Mouse (Mus musculus): ENCODE data around the gene Sufu. TPM values are rescaled to one million over a fixed set of nuclear protein-coding genes. Genes with fewer than 3 reads are reported as not detected.
A peak's percentile ranks its signal among the peaks of the same experiment; 100 is the strongest.

Gene Sufu
- polyA plus RNA-seq, 1 experiment from 2014 or later = 15.2 TPM

DNA sequence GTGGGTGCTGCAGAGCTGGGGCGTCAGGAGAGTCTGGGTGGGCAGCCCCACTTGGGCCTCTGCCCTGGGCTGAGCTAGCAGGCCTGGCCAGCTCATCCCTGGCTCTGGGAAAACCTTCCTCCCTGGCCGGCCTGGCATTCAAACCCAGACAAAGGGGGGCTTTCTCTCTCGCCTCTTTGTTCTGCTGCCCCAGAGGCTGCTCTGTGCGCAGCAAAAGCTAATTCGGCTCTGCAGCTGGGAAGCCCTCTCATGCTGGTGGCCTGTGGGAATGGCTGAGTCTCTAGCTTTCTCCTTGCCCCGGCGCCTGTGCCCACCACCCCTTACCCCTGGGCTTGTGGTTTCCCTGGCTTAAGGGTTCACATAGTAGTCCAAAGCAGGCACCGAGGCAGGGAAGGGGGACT, 110.5 kb downstream of the Sufu start:
- Histone ChIP-seq H3K36me3 (peaks cover 23% of the 10 kb centered on the region; the same call in 1 of the 2 replicates), H3K4me1 (replicated peaks) (peaks cover 76% of the 10 kb centered on the region), H3K4me2 (peak overlapping the region; percentile 95; the same call in 1 of the 2 replicates), H3K4me3 (no peak overlapping the region), H3K9me3 (replicated peaks) (no peaks in the 10 kb centered on the region), H3K27me3 (no peaks in the 10 kb centered on the region), H3K27ac (peak overlapping the region; percentile 10; the same call in 1 of the 2 replicates), H3K9ac (peak overlapping the region; percentile 27; the same call in 1 of the 2 replicates)
- no peak for ATAC-seq (replicated peaks; ENCODE audit: insufficient number of reproducible peaks, insufficient read depth, low FRiP score, low read depth)
- 69% methylated on average over 8 of the region's 8 CpGs for WGBS

DNA sequence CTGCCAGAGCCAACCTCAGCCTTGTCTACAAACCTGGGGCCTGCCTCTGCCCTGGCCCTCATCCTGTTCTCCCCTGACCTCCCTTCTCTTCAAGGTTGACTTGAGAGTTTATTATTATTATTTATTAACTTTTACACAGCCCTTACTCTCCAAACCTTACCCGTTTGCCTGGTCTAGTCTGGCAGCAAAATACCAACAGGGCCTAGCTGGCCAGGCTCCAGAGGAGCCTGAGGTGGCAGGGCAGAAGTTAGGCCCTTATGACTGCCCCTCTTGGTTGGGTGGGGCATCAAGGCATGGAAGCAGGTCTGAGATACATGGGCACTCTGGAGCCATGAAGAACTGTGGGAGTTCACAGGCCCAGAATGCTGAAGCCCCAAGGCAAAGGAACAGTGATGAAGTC, 111.1 kb downstream of the Sufu start:
- 68% methylated on average over 1 of the region's 1 CpGs for WGBS
- H3K9me3 ChIP-seq (replicated peaks) = no peaks in the 10 kb centered on the region
- no peak for ATAC-seq (replicated peaks; ENCODE audit: insufficient number of reproducible peaks, insufficient read depth, low FRiP score, low read depth)
- H3K4me2 ChIP-seq = no peak overlapping the region
- peaks cover 30% of the 10 kb centered on the region for H3K36me3 ChIP-seq
- H3K27me3 ChIP-seq = no peaks in the 10 kb centered on the region
- H3K9ac ChIP-seq = 0 out of 2 replicates have a peak overlapping the region, but pooled peaks have one; percentile 10
- no peak overlapping the region for H3K4me3 ChIP-seq
- 0 out of 2 replicates have a peak overlapping the region, but pooled peaks have one; percentile 15 for H3K27ac ChIP-seq
- H3K4me1 ChIP-seq (replicated peaks) = peaks cover 76% of the 10 kb centered on the region

DNA sequence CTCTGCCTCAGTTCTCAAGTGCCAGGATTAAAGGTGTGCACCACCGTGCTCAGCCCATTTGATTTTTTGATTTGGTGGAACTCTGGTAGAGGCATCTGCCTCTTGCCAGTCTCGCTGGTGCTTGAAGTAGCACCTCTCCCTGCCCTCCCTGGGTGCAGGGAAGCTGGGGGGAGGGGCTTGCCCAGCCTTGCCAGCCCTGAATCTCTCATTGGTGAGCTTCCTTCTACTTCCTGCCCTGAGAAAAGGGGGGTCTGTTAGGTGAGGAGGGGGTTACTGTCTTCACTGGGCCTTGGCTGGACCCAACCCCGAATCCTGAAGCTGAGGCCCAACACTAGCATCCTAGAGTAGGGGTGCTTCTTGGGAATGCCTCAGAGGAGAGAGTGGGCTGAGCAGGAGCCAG, 112.0 kb downstream of the Sufu start:
- 68% methylated on average over 3 of the region's 3 CpGs for WGBS
- Histone ChIP-seq H3K27me3 (no peaks in the 10 kb centered on the region), H3K36me3 (peaks cover 39% of the 10 kb centered on the region), H3K4me3 (no peak overlapping the region), H3K9ac (no peak overlapping the region), H3K4me2 (no peak overlapping the region), H3K27ac (no peak overlapping the region), H3K9me3 (replicated peaks) (no peaks in the 10 kb centered on the region), H3K4me1 (replicated peaks) (peaks cover 76% of the 10 kb centered on the region)
- no peak for ATAC-seq (replicated peaks; ENCODE audit: insufficient number of reproducible peaks, insufficient read depth, low FRiP score, low read depth)

DNA sequence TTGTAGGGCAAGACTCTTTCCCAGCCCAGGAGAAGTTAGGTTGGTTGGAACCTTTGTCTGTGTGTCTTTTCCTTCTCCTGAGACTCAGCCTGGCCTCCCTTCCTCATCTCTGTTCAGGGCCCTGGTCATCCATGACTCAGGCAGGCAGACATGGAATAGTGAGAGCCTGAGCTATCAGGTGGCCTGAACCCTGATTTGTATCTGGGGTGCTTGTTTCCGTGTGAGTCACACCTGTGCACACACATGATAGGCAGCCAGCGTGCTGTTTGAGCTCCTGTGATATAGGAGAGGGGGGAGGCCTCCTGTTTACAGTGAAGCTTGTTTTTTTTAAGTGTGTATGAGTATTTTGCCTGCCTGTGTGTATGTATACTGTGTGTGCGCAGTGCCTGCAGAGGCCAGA, 112.5 kb downstream of the Sufu start:
- Histone ChIP-seq H3K4me3 (no peak overlapping the region), H3K36me3 (peaks cover 43% of the 10 kb centered on the region), H3K27ac (no peak overlapping the region), H3K9me3 (replicated peaks) (no peaks in the 10 kb centered on the region), H3K9ac (no peak overlapping the region), H3K4me2 (no peak overlapping the region), H3K27me3 (no peaks in the 10 kb centered on the region), H3K4me1 (replicated peaks) (peaks cover 76% of the 10 kb centered on the region)
- 75% methylated on average over 3 of the region's 3 CpGs for WGBS
- no peak for ATAC-seq (replicated peaks; ENCODE audit: insufficient number of reproducible peaks, insufficient read depth, low FRiP score, low read depth)

DNA sequence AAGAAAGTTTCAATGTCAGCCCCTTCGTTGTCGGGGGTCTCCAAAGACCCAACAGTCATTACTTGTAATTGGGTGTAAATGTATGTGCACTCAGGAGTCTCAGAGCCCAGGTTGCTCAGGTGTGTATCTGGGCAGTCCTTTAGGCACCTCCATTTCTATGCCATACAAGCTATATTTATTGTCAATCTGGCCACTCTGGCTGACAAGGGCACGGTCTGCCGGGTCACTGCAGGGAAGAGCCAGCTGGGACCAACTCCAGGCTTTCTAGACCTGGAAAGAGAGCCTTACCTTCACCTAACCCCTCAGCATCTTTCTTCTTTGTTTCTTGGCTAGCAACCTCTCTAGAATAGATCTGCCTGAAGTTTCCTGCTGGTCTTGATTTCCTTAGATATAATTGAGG, 113.0 kb downstream of the Sufu start:
- Histone ChIP-seq H3K27ac (peak overlapping the region; percentile 53), H3K9me3 (replicated peaks) (no peaks in the 10 kb centered on the region), H3K9ac (no peak overlapping the region), H3K36me3 (peaks cover 49% of the 10 kb centered on the region), H3K27me3 (no peaks in the 10 kb centered on the region), H3K4me3 (no peak overlapping the region), H3K4me1 (replicated peaks) (peaks cover 71% of the 10 kb centered on the region), H3K4me2 (no peak overlapping the region)
- ATAC-seq (replicated peaks; ENCODE audit: insufficient number of reproducible peaks, insufficient read depth, low FRiP score, low read depth) = no peak
- 65% methylated on average over 4 of the region's 4 CpGs for WGBS

GRCm38 (mm10) chr19:46510401-46510800, 113.7 kb downstream of the Sufu start:
- peaks cover 55% of the 10 kb centered on the region for H3K36me3 ChIP-seq
- H3K9me3 ChIP-seq (replicated peaks) = no peaks in the 10 kb centered on the region
- no peak overlapping the region for H3K4me2 ChIP-seq
- no peak for ATAC-seq (replicated peaks; ENCODE audit: insufficient number of reproducible peaks, insufficient read depth, low FRiP score, low read depth)
- no peak overlapping the region for H3K4me3 ChIP-seq
- H3K4me1 ChIP-seq (replicated peaks) = peaks cover 64% of the 10 kb centered on the region
- H3K9ac ChIP-seq = no peak overlapping the region
- 31% methylated on average over 5 of the region's 5 CpGs for WGBS
- H3K27me3 ChIP-seq = no peaks in the 10 kb centered on the region
- peak overlapping the region; percentile 53 for H3K27ac ChIP-seq

GRCm38 (mm10) chr19:46510824-46511223, 114.1 kb downstream of the Sufu start:
- WGBS = 49% methylated on average over 3 of the region's 3 CpGs
- H3K27ac ChIP-seq = peak overlapping the region; percentile 53
- H3K36me3 ChIP-seq = peaks cover 56% of the 10 kb centered on the region
- ATAC-seq (replicated peaks; ENCODE audit: insufficient number of reproducible peaks, insufficient read depth, low FRiP score, low read depth) = no peak
- H3K9me3 ChIP-seq (replicated peaks) = no peaks in the 10 kb centered on the region
- peaks cover 60% of the 10 kb centered on the region for H3K4me1 ChIP-seq (replicated peaks)
- no peak overlapping the region for H3K4me2 ChIP-seq
- H3K27me3 ChIP-seq = no peaks in the 10 kb centered on the region
- no peak overlapping the region for H3K9ac ChIP-seq
- no peak overlapping the region for H3K4me3 ChIP-seq

GRCm38 (mm10) chr19:46511263-46511662, 114.6 kb downstream of the Sufu start:
- H3K4me1 ChIP-seq (replicated peaks) = peaks cover 56% of the 10 kb centered on the region
- H3K9ac ChIP-seq = no peak overlapping the region
- H3K9me3 ChIP-seq (replicated peaks) = no peaks in the 10 kb centered on the region
- H3K4me3 ChIP-seq = no peak overlapping the region
- ATAC-seq (replicated peaks; ENCODE audit: insufficient number of reproducible peaks, insufficient read depth, low FRiP score, low read depth) = no peak
- peak overlapping the region; percentile 53 for H3K27ac ChIP-seq
- no peaks in the 10 kb centered on the region for H3K27me3 ChIP-seq
- H3K36me3 ChIP-seq = peaks cover 56% of the 10 kb centered on the region
- WGBS = 70% methylated on average over 10 of the region's 10 CpGs
- no peak overlapping the region for H3K4me2 ChIP-seq

- WGBS = 79% methylated on average over 12 of the region's 12 CpGs
- Histone ChIP-seq H3K4me3 (no peak overlapping the region), H3K27me3 (no peaks in the 10 kb centered on the region), H3K27ac (no peak overlapping the region), H3K36me3 (peaks cover 47% of the 10 kb centered on the region), H3K9me3 (replicated peaks) (no peaks in the 10 kb centered on the region), H3K4me2 (no peak overlapping the region), H3K9ac (no peak overlapping the region), H3K4me1 (replicated peaks) (peaks cover 53% of the 10 kb centered on the region)
- no peak for ATAC-seq (replicated peaks; ENCODE audit: insufficient number of reproducible peaks, insufficient read depth, low FRiP score, low read depth)
These were observed 117.7 kb downstream of the Sufu start for GRCm38 (mm10) chr19:46514387-46514786.

- peaks cover 47% of the 10 kb centered on the region for H3K4me1 ChIP-seq (replicated peaks)
- no peak overlapping the region for H3K27ac ChIP-seq
- H3K9ac ChIP-seq = no peak overlapping the region
- H3K4me2 ChIP-seq = no peak overlapping the region
- peaks cover 47% of the 10 kb centered on the region for H3K36me3 ChIP-seq
- no peak for ATAC-seq (replicated peaks; ENCODE audit: insufficient number of reproducible peaks, insufficient read depth, low FRiP score, low read depth)
- H3K27me3 ChIP-seq = no peaks in the 10 kb centered on the region
- no peak overlapping the region for H3K4me3 ChIP-seq
- H3K9me3 ChIP-seq (replicated peaks) = no peaks in the 10 kb centered on the region
- 83% methylated on average over 24 of the region's 24 CpGs for WGBS
These were observed 118.7 kb downstream of the Sufu start for GRCm38 (mm10) chr19:46515287-46515821.

- H3K4me1 ChIP-seq (replicated peaks) = peaks cover 35% of the 10 kb centered on the region
- H3K9ac ChIP-seq = no peak overlapping the region
- no peaks in the 10 kb centered on the region for H3K9me3 ChIP-seq (replicated peaks)
- H3K4me2 ChIP-seq = no peak overlapping the region
- no peak overlapping the region for H3K4me3 ChIP-seq
- H3K27me3 ChIP-seq = no peaks in the 10 kb centered on the region
- ATAC-seq (replicated peaks; ENCODE audit: insufficient number of reproducible peaks, insufficient read depth, low FRiP score, low read depth) = no peak
- 64% methylated on average over 3 of the region's 3 CpGs for WGBS
- peak overlapping the region; percentile 61 for H3K27ac ChIP-seq
- H3K36me3 ChIP-seq = peaks cover 47% of the 10 kb centered on the region
These were observed 120.2 kb downstream of the Sufu start for GRCm38 (mm10) chr19:46516667-46517528.
